Mouse (Mus musculus): ENCODE results near the gene St14. TPM values are rescaled to one million over a fixed set of nuclear protein-coding genes. Genes with fewer than 3 reads are reported as not detected.

The St14 gene
- polyA plus RNA-seq, 1 experiment from 2014 or later = 1.3 TPM

DNA sequence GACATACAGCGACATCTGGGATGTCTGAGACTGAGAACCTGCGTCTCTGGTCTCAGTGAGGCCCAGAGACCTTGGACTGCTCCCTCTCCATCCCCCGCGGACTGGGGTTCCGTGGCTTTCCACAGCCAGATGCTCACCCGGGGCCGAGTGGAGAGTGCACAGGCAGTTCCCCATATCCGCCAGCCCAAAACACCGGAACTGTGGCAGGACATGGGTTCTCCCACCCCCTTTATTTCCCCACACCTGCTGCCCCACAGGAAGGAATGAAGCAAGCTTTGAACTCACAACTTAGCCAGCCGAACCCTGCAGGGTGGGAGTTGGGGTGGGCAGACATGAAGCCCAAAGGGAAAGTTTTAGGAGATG, 38.8 kb downstream of the St14 start:
- Histone ChIP-seq H3K4me1 (replicated peaks) (peaks cover 14% of the 10 kb centered on the region), H3K27ac (ENCODE audit: poor library complexity, severe bottlenecking) (no peak overlapping the region), H3K9me3 (replicated peaks) (no peaks in the 10 kb centered on the region), H3K36me3 (no peaks in the 10 kb centered on the region), H3K27me3 (replicated peaks) (peaks cover 7% of the 10 kb centered on the region), H3K4me3 (no peak overlapping the region), H3K4me2 (no peak overlapping the region), H3K9ac (no peak overlapping the region)
- no peak for ATAC-seq (ENCODE audit: insufficient number of reproducible peaks, low FRiP score)
- 92% methylated on average over 10 of the region's 10 CpGs for WGBS

DNA sequence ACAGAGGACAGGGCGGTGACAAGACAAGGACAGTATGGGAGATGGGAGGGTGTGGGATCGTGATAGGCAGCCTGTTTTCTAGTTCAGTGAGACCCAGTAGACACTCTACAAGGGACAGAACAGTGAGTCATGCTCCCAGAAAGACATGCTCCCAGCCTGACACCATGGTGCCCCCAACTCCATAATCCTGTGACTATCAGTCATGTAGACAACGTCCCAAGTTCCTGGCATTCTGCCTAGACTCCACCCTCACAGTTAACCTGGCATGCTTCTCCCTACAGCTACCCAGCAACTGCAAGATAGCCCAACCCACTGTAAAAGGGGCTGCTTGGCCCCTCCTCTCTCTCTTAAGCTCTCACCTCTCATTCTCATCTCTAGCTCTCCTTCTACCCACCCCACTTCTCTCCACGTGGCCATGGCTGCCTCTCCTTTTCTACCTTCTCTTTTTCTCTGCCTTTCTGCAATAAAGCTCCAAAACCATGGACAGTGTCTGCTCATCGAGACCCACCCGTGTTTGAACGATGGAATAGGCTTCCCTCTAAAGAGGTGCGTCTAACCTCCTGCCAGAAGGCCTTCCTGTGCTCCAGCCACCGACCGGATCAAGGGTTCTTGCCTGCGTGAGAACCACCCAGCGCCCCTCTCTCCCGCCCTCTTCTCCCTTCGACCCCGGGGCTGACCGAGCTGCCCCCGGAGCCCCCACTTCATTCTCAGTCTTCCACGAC, 39.4 kb downstream of the St14 start:
- Histone ChIP-seq H3K9me3 (replicated peaks) (no peaks in the 10 kb centered on the region), H3K27me3 (replicated peaks) (peaks cover 13% of the 10 kb centered on the region), H3K36me3 (no peaks in the 10 kb centered on the region), H3K4me2 (no peak overlapping the region), H3K4me1 (replicated peaks) (peaks cover 11% of the 10 kb centered on the region), H3K9ac (no peak overlapping the region), H3K4me3 (no peak overlapping the region), H3K27ac (ENCODE audit: poor library complexity, severe bottlenecking) (no peak overlapping the region)
- 82% methylated on average over 18 of the region's 18 CpGs for WGBS
- ATAC-seq (ENCODE audit: insufficient number of reproducible peaks, low FRiP score) = no peak

DNA sequence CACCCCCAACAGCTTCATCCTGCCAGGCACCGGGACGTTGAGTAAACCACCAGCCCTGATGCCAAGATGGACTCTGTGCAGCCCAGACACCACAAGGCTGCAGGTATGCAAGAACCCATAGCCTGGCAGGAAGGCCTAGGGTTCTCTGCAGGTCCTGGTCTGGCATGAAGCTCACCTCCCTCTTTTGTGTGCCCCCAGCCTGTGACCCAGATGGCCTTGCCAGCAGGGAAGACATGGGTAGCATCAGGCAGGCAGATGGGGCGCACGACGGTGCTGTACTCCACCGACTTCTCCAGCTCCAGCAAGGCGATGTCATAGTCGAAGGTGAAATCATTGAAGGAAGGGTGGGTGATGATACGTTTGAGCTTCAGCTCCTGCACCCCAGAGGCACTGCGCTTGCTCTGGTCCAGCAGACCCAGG, 40.5 kb downstream of the St14 start:
- Histone ChIP-seq H3K4me2 (no peak overlapping the region), H3K36me3 (no peaks in the 10 kb centered on the region), H3K9ac (no peak overlapping the region), H3K27ac (ENCODE audit: poor library complexity, severe bottlenecking) (no peak overlapping the region), H3K4me1 (replicated peaks) (peaks cover 5% of the 10 kb centered on the region; the same call in 1 of the 2 replicates), H3K27me3 (replicated peaks) (peaks cover 13% of the 10 kb centered on the region), H3K4me3 (no peak overlapping the region), H3K9me3 (replicated peaks) (no peaks in the 10 kb centered on the region)
- no peak for ATAC-seq (ENCODE audit: insufficient number of reproducible peaks, low FRiP score)
- WGBS = 87% methylated on average over 10 of the region's 10 CpGs

DNA sequence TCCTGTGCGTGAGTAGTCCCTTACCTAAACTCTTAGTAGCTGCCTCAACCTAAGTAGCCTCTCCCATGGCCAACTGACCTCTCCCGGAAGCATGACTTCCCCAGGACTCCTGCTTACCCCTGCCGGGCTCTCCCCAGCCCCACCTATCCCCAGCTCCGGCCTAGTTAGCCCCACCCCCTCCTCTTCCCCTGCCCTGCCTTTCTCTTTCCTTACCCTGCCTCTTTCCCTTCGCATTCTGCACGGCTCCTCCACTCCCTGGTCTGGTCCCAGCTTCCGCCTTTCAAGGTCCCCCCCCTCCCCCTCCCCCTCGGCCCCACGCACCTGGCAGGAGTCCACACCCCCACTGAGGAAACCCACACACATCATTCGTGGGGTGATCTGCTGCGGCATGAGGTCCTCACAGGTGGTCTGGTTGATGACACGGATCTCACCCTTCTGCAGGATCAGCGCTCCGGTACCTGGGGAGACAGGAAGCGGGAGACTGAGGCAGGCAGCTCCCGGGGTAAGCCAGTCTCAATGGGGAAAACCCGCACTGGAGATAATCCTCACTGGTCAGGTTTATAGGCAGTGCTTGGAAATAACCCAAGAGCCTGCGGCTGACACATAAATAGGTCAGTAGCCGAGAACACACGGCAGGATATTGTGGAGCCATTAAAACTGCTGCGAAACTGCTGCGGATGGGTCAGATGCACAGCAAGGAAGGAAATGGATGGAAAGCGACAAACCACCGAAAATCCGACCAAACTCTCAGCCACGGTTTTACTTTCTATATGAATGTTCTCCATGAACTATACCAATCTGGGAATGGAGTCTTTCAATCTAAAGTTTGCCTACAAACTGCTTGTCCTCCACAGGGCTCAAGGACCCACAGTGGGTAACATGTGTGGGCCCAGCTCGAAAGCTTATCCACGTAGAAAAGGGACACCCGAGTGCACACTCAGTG, 41.3 kb downstream of the St14 start:
- Histone ChIP-seq H3K36me3 (no peaks in the 10 kb centered on the region), H3K4me3 (no peak overlapping the region), H3K27ac (ENCODE audit: poor library complexity, severe bottlenecking) (no peak overlapping the region), H3K9me3 (replicated peaks) (no peaks in the 10 kb centered on the region), H3K9ac (no peak overlapping the region), H3K4me1 (replicated peaks) (peaks cover 5% of the 10 kb centered on the region; the same call in 1 of the 2 replicates), H3K4me2 (no peak overlapping the region; the same call in 1 of the 2 replicates), H3K27me3 (replicated peaks) (peaks cover 18% of the 10 kb centered on the region)
- 67% methylated on average over 29 of the region's 29 CpGs for WGBS
- no peak for ATAC-seq (ENCODE audit: insufficient number of reproducible peaks, low FRiP score)

DNA sequence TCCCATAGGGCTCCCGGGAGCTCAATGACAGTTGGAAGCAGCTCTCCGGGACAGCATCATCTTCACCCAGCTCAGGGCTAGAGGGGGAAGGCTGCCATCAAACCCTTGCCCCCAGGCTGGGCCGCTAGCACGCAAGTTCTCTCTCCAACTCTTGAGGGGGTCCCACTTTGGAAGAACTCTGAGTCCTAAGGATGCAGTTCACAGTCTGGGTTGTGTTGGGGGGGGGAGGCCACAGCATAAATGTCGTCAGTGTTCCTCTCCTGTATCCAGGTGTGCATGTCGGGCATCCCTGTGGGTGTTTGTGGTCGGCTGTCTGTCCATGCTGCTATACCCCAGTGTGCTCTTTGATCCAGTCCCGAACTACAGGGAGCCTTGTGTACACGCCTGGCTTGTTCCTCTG, 42.1 kb downstream of the St14 start:
- H3K27ac ChIP-seq (ENCODE audit: poor library complexity, severe bottlenecking) = no peak overlapping the region
- no peaks in the 10 kb centered on the region for H3K36me3 ChIP-seq
- H3K9me3 ChIP-seq (replicated peaks) = no peaks in the 10 kb centered on the region
- 79% methylated on average over 9 of the region's 9 CpGs for WGBS
- no peak overlapping the region for H3K4me3 ChIP-seq
- no peak overlapping the region for H3K9ac ChIP-seq
- H3K4me2 ChIP-seq = no peak overlapping the region
- H3K4me1 ChIP-seq (replicated peaks) = peaks cover 5% of the 10 kb centered on the region; the same call in 1 of the 2 replicates
- no peak for ATAC-seq (ENCODE audit: insufficient number of reproducible peaks, low FRiP score)
- H3K27me3 ChIP-seq (replicated peaks) = peaks cover 24% of the 10 kb centered on the region

DNA sequence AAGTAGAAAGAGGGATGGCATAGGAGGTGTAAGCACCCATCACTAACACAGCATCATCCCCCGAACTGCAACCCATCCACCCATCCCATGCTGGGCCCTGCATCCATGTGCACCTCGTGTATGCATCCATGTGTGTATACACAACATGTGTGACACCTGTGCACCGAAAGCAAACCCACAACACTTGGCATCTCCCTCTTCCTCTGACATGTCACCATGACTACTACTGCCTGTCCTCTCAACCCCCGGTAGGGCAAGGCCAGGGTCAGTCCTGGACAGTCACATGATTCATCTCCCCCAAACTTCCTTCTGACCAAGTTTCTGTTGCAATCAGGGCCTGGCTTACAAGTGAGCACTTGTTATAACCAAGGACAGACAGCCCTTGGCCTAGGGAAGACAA, 42.8 kb downstream of the St14 start:
- 78% methylated on average over 4 of the region's 4 CpGs for WGBS
- no peak overlapping the region for H3K4me3 ChIP-seq

DNA sequence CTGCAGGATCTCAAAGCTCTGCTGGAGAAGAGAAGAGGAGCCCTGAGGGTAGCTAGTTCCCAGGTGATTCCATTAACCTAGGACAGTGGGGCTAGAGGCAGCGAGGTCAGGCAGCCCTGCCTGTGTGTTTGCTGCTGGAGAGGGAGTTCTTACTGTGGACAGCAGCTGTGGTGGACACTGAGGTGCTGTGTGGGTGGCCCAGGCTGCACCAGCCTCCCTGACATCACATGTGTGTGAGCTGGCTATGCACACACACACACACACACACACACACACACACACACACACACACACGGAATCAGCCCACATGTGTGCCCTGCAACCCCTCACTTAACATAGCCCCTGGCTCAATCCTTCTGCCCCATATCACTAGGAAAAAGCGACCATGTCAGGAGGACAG, 43.5 kb downstream of the St14 start:
- ATAC-seq (ENCODE audit: insufficient number of reproducible peaks, low FRiP score) = no peak

More for the DNA sequence above, 42.8 kb downstream of the St14 start:
- H3K4me2 ChIP-seq = no peak overlapping the region
- H3K27me3 ChIP-seq (replicated peaks) = peaks cover 31% of the 10 kb centered on the region
- no peaks in the 10 kb centered on the region for H3K36me3 ChIP-seq
- H3K9me3 ChIP-seq (replicated peaks) = no peaks in the 10 kb centered on the region
- no peak for ATAC-seq (ENCODE audit: insufficient number of reproducible peaks, low FRiP score)
- H3K9ac ChIP-seq = no peak overlapping the region
- H3K4me1 ChIP-seq (replicated peaks) = peaks cover 5% of the 10 kb centered on the region; the same call in 1 of the 2 replicates
- H3K27ac ChIP-seq (ENCODE audit: poor library complexity, severe bottlenecking) = no peak overlapping the region

DNA sequence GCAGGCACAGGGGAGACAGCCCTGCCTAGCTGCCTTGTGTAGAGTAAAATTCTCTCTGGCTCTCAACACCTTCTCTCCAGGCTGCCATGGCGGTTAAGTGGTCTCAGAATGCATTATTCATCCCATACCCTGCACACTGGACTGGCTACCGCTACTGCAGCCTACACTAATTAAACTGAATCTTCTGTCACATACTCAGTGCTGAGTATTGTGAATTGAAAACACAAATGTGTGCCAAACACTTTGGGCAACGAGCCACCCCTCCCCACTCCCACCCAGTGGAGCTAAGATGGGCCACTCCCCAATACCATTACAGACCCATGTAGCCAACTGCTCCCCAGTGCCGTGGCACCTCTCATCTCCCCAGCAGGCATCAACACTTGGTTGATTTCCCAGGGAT, 44.2 kb downstream of the St14 start:
- 72% methylated on average over 4 of the region's 4 CpGs for WGBS
- no peak for ATAC-seq (ENCODE audit: insufficient number of reproducible peaks, low FRiP score)
- Histone ChIP-seq H3K4me1 (replicated peaks) (peaks cover 5% of the 10 kb centered on the region; the same call in 1 of the 2 replicates), H3K27ac (ENCODE audit: poor library complexity, severe bottlenecking) (no peak overlapping the region), H3K27me3 (replicated peaks) (peaks cover 43% of the 10 kb centered on the region), H3K4me3 (no peak overlapping the region), H3K36me3 (no peaks in the 10 kb centered on the region), H3K9me3 (replicated peaks) (no peaks in the 10 kb centered on the region), H3K4me2 (no peak overlapping the region), H3K9ac (no peak overlapping the region)

More for the DNA sequence above, 43.5 kb downstream of the St14 start:
- H3K9me3 ChIP-seq (replicated peaks) = no peaks in the 10 kb centered on the region
- H3K4me3 ChIP-seq = no peak overlapping the region
- H3K36me3 ChIP-seq = no peaks in the 10 kb centered on the region
- H3K9ac ChIP-seq = no peak overlapping the region
- peaks cover 38% of the 10 kb centered on the region for H3K27me3 ChIP-seq (replicated peaks)
- no peak overlapping the region for H3K4me2 ChIP-seq
- 34% methylated on average over 3 of the region's 3 CpGs for WGBS
- no peak overlapping the region for H3K27ac ChIP-seq (ENCODE audit: poor library complexity, severe bottlenecking)
- H3K4me1 ChIP-seq (replicated peaks) = peaks cover 5% of the 10 kb centered on the region; the same call in 1 of the 2 replicates

DNA sequence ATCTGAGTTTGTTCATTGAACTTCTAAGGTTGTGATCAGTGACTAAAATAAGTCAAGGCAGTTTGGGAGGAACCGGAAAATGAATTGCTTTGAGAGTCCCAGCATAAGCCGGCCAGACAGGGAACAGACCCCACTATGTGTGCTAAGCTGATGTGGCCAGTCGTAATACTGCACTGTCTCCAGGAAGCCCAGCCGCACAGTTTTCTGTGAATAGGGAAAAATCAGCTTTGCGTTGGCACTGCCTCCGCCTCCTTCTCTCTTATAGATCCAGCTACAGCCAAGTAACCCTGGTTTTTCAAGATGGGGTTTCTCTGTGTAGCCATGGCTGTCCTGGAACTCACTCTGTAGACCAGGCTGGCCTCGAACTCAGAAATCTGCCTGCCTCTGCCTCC, 44.9 kb downstream of the St14 start:
- H3K27ac ChIP-seq (ENCODE audit: poor library complexity, severe bottlenecking) = no peak overlapping the region
- H3K4me2 ChIP-seq = no peak overlapping the region
- H3K9ac ChIP-seq = no peak overlapping the region
- H3K9me3 ChIP-seq (replicated peaks) = no peaks in the 10 kb centered on the region
- H3K27me3 ChIP-seq (replicated peaks) = peaks cover 43% of the 10 kb centered on the region
- H3K36me3 ChIP-seq = no peaks in the 10 kb centered on the region
- WGBS = 77% methylated on average over 7 of the region's 7 CpGs
- no peak for ATAC-seq (ENCODE audit: insufficient number of reproducible peaks, low FRiP score)
- peaks cover 7% of the 10 kb centered on the region; the same call in 1 of the 2 replicates for H3K4me1 ChIP-seq (replicated peaks)
- no peak overlapping the region for H3K4me3 ChIP-seq

DNA sequence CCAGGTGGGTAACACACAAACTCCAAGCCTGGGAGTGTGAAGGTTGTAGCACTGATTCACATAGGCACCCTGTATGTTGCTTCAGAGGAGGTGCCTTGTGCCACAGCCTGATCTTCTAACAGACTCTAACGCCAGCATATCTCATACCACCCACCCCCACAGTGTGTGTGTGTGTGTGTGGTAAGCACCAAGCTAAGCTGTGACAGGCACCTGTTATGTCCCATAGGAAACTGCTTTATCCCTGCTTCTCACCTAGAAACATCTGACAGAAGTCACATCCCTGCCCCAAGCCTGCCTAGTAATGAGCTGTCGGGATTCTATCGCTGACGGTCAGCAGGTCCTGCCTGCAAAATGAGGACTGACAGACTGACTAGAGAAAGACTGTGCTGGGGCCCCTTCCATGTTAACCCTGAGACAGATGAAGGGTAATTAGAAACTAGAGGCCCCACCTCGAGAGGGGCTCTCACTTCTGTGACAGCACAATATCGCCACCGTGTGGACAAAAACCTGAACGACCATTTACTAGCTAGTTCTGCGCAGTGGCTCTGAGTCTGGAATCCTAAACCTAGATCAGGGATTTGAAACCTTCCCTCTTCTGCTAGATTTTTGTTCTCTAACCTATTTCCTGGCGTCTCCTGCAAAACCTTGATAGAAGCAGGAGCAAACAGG, 45.4 kb downstream of the St14 start:
- WGBS = 11% methylated on average over 10 of the region's 10 CpGs
- no peaks in the 10 kb centered on the region for H3K9me3 ChIP-seq (replicated peaks)
- H3K4me2 ChIP-seq = peak overlapping the region; percentile 5; the same call in 1 of the 2 replicates
- H3K36me3 ChIP-seq = no peaks in the 10 kb centered on the region
- peaks cover 7% of the 10 kb centered on the region; the same call in 1 of the 2 replicates for H3K4me1 ChIP-seq (replicated peaks)
- H3K27me3 ChIP-seq (replicated peaks) = peaks cover 43% of the 10 kb centered on the region
- no peak overlapping the region for H3K9ac ChIP-seq
- no peak overlapping the region for H3K27ac ChIP-seq (ENCODE audit: poor library complexity, severe bottlenecking)
- no peak overlapping the region for H3K4me3 ChIP-seq
- ATAC-seq (ENCODE audit: insufficient number of reproducible peaks, low FRiP score) = no peak

DNA sequence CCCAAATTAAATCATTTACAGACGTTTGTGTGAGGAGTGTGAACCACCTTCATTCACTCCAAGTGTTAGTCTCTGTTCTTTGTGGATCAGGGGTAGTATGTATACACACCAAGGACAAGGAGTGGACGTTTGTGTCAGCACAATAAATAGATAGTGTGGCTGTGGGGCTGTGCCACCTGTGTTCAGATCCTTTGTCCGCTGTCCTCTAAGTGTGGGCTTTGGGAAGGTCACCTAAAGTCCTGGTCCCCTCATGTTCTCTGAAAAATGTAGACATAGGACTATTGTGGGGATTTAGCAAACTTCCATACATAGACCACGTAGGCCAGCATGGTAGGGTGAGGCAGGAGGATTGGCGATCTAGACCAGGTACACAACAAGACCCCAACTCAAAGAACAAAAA, 46.1 kb downstream of the St14 start:
- H3K4me3 ChIP-seq = no peak overlapping the region
- H3K9me3 ChIP-seq (replicated peaks) = no peaks in the 10 kb centered on the region
- peaks cover 43% of the 10 kb centered on the region for H3K27me3 ChIP-seq (replicated peaks)
- no peak for ATAC-seq (ENCODE audit: insufficient number of reproducible peaks, low FRiP score)
- H3K36me3 ChIP-seq = no peaks in the 10 kb centered on the region
- H3K9ac ChIP-seq = no peak overlapping the region
- peaks cover 7% of the 10 kb centered on the region; the same call in 1 of the 2 replicates for H3K4me1 ChIP-seq (replicated peaks)
- no peak overlapping the region for H3K27ac ChIP-seq (ENCODE audit: poor library complexity, severe bottlenecking)
- no peak overlapping the region for H3K4me2 ChIP-seq
- 67% methylated on average over 5 of the region's 5 CpGs for WGBS
